Mouse (Mus musculus): Measurements from ENCODE around the gene A3galt2. TPM values are rescaled to one million over a fixed set of nuclear protein-coding genes. Genes with fewer than 3 reads are reported as not detected.

The A3galt2 gene
- under 1 TPM in 1 of 2 experiments, not detected in 1; 0.13 TPM for total RNA-seq (2021)
- long read RNA-seq, experiment 1: 0 reads
- long read RNA-seq, experiment 2: 0 reads

- no peak for DNase-seq
These were observed at the start of gene A3galt2 for GRCm38 (mm10) chr4:128755064-128755463. A3galt2 (plus strand) TSS chr4:128755364.

- no peak for DNase-seq
These were observed 48.5 kb upstream of the A3galt2 start for GRCm38 (mm10) chr4:128706626-128707025.

GRCm38 (mm10) chr4:128707384-128707783 lies 47.8 kb upstream of the A3galt2 start:
- DNase-seq: no peak

- DNase-seq: no peak
These were observed 45.9 kb upstream of the A3galt2 start for GRCm38 (mm10) chr4:128709061-128709780.

GRCm38 (mm10) chr4:128709781-128710166 lies 45.4 kb upstream of the A3galt2 start:
- no peak for DNase-seq

- no peak for DNase-seq
These were observed 44.9 kb upstream of the A3galt2 start for GRCm38 (mm10) chr4:128710286-128710685.

GRCm38 (mm10) chr4:128710800-128711199 lies 44.4 kb upstream of the A3galt2 start:
- no peak for DNase-seq

GRCm38 (mm10) chr4:128711455-128712135 lies 43.6 kb upstream of the A3galt2 start:
- peak; percentile 84 for DNase-seq

- DNase-seq: peak; percentile 42
These were observed 43.0 kb upstream of the A3galt2 start for GRCm38 (mm10) chr4:128712136-128712655.

- DNase-seq: no peak
These were observed 42.2 kb upstream of the A3galt2 start for GRCm38 (mm10) chr4:128712941-128713340.

GRCm38 (mm10) chr4:128715241-128716204 lies 39.6 kb upstream of the A3galt2 start:
- DNase-seq: no peak

- DNase-seq: no peak
These were observed 38.9 kb upstream of the A3galt2 start for GRCm38 (mm10) chr4:128716279-128716678.

GRCm38 (mm10) chr4:128716731-128717130 lies 38.4 kb upstream of the A3galt2 start:
- DNase-seq: no peak

GRCm38 (mm10) chr4:128720110-128720509 lies 35.1 kb upstream of the A3galt2 start:
- no peak for DNase-seq

GRCm38 (mm10) chr4:128721061-128721648 lies 34.0 kb upstream of the A3galt2 start:
- no peak for DNase-seq

- no peak for DNase-seq
These were observed 33.4 kb upstream of the A3galt2 start for GRCm38 (mm10) chr4:128721761-128722160.

GRCm38 (mm10) chr4:128722932-128723331 lies 32.2 kb upstream of the A3galt2 start:
- DNase-seq: no peak

GRCm38 (mm10) chr4:128723431-128723830 lies 31.7 kb upstream of the A3galt2 start:
- no peak for DNase-seq

- no peak for DNase-seq
These were observed 31.1 kb upstream of the A3galt2 start for GRCm38 (mm10) chr4:128724059-128724458.

GRCm38 (mm10) chr4:128727019-128727720 lies 28.0 kb upstream of the A3galt2 start:
- DNase-seq: peak; percentile 84

All from gastrocnemius, postnatal 25 days (tissue).